Mouse (Mus musculus): ENCODE data around the gene Prdm16. TPM values are rescaled to one million over a fixed set of nuclear protein-coding genes. Genes with fewer than 3 reads are reported as not detected.

The Prdm16 gene
- polyA plus RNA-seq, 1 experiment = 6.0 TPM

GRCm38 (mm10) chr4:154545296-154545695 is 91.4 kb downstream of the Prdm16 start:
- TF ChIP-seq POLR2A (IDR thresholded peaks at IDR 0.05; ENCODE audit: borderline replicate concordance, insufficient read depth, low read length) = no peak
- TF ChIP-seq CTCF (IDR thresholded peaks at IDR 0.05; ENCODE audit: borderline replicate concordance, insufficient read depth, low read depth, low read length) = no peak
- Histone ChIP-seq H3K27ac (ENCODE audit: insufficient read depth, low read length) (no peak overlapping the region), H3K4me3 (replicated peaks; ENCODE audit: insufficient read depth, low read depth, low read length) (no peak overlapping the region), H3K27me3 (ENCODE audit: control insufficient read depth, insufficient read depth, low read length) (no peaks in the 10 kb centered on the region), H3K4me1 (ENCODE audit: control insufficient read depth, insufficient read depth, low read length) (no peaks in the 10 kb centered on the region)
- DNase-seq = no peak
- WGBS = 58% methylated on average over 9 of the region's 9 CpGs

GRCm38 (mm10) chr4:154543921-154544320 is 92.8 kb downstream of the Prdm16 start:
- Histone ChIP-seq H3K27me3 (ENCODE audit: control insufficient read depth, insufficient read depth, low read length) (no peaks in the 10 kb centered on the region), H3K4me3 (replicated peaks; ENCODE audit: insufficient read depth, low read depth, low read length) (no peak overlapping the region), H3K4me1 (ENCODE audit: control insufficient read depth, insufficient read depth, low read length) (no peaks in the 10 kb centered on the region), H3K27ac (ENCODE audit: insufficient read depth, low read length) (no peak overlapping the region)
- WGBS = 43% methylated on average over 21 of the region's 21 CpGs
- no peak for TF ChIP-seq POLR2A (IDR thresholded peaks at IDR 0.05; ENCODE audit: borderline replicate concordance, insufficient read depth, low read length)
- TF ChIP-seq CTCF (IDR thresholded peaks at IDR 0.05; ENCODE audit: borderline replicate concordance, insufficient read depth, low read depth, low read length) = no peak
- no peak for DNase-seq

- no peak for DNase-seq
- no peak overlapping the region for H3K4me3 ChIP-seq (replicated peaks; ENCODE audit: insufficient read depth, low read depth, low read length)
- 6% methylated on average over 4 of the region's 4 CpGs for WGBS
- no peak for TF ChIP-seq POLR2A (IDR thresholded peaks at IDR 0.05; ENCODE audit: borderline replicate concordance, insufficient read depth, low read length)
- TF ChIP-seq CTCF (IDR thresholded peaks at IDR 0.05; ENCODE audit: borderline replicate concordance, insufficient read depth, low read depth, low read length) = no peak
- H3K27ac ChIP-seq (ENCODE audit: insufficient read depth, low read length) = no peak overlapping the region
- no peaks in the 10 kb centered on the region for H3K27me3 ChIP-seq (ENCODE audit: control insufficient read depth, insufficient read depth, low read length)
- no peaks in the 10 kb centered on the region for H3K4me1 ChIP-seq (ENCODE audit: control insufficient read depth, insufficient read depth, low read length)
Observed at GRCm38 (mm10) chr4:154543128-154543527, 93.5 kb downstream of the Prdm16 start.

GRCm38 (mm10) chr4:154542568-154542967 is 94.1 kb downstream of the Prdm16 start:
- H3K27me3 ChIP-seq (ENCODE audit: control insufficient read depth, insufficient read depth, low read length) = no peaks in the 10 kb centered on the region

GRCm38 (mm10) chr4:154541632-154542276 is 94.9 kb downstream of the Prdm16 start:
- Histone ChIP-seq H3K4me3 (replicated peaks; ENCODE audit: insufficient read depth, low read depth, low read length) (no peak overlapping the region), H3K27me3 (ENCODE audit: control insufficient read depth, insufficient read depth, low read length) (no peaks in the 10 kb centered on the region), H3K4me1 (ENCODE audit: control insufficient read depth, insufficient read depth, low read length) (no peaks in the 10 kb centered on the region), H3K27ac (ENCODE audit: insufficient read depth, low read length) (no peak overlapping the region)
- no peak for DNase-seq
- WGBS = 66% methylated on average over 9 of the region's 9 CpGs
- TF ChIP-seq CTCF (IDR thresholded peaks at IDR 0.05; ENCODE audit: borderline replicate concordance, insufficient read depth, low read depth, low read length) (no peak), POLR2A (IDR thresholded peaks at IDR 0.05; ENCODE audit: borderline replicate concordance, insufficient read depth, low read length) (no peak)

More at GRCm38 (mm10) chr4:154542568-154542967, 94.1 kb downstream of the Prdm16 start:
- H3K27ac ChIP-seq (ENCODE audit: insufficient read depth, low read length) = no peak overlapping the region
- 61% methylated on average over 5 of the region's 5 CpGs for WGBS
- no peak overlapping the region for H3K4me3 ChIP-seq (replicated peaks; ENCODE audit: insufficient read depth, low read depth, low read length)
- H3K4me1 ChIP-seq (ENCODE audit: control insufficient read depth, insufficient read depth, low read length) = no peaks in the 10 kb centered on the region
- TF ChIP-seq CTCF (IDR thresholded peaks at IDR 0.05; ENCODE audit: borderline replicate concordance, insufficient read depth, low read depth, low read length) = no peak
- TF ChIP-seq POLR2A (IDR thresholded peaks at IDR 0.05; ENCODE audit: borderline replicate concordance, insufficient read depth, low read length) = no peak
- no peak for DNase-seq

GRCm38 (mm10) chr4:154540671-154541070 is 96.0 kb downstream of the Prdm16 start:
- TF ChIP-seq CTCF (IDR thresholded peaks at IDR 0.05; ENCODE audit: borderline replicate concordance, insufficient read depth, low read depth, low read length) (no peak), POLR2A (IDR thresholded peaks at IDR 0.05; ENCODE audit: borderline replicate concordance, insufficient read depth, low read length) (no peak)
- H3K4me3 ChIP-seq (replicated peaks; ENCODE audit: insufficient read depth, low read depth, low read length) = no peak overlapping the region
- no peak overlapping the region for H3K27ac ChIP-seq (ENCODE audit: insufficient read depth, low read length)
- no peak for DNase-seq
- WGBS = 43% methylated on average over 10 of the region's 10 CpGs
- H3K4me1 ChIP-seq (ENCODE audit: control insufficient read depth, insufficient read depth, low read length) = no peaks in the 10 kb centered on the region
- H3K27me3 ChIP-seq (ENCODE audit: control insufficient read depth, insufficient read depth, low read length) = no peaks in the 10 kb centered on the region

- Histone ChIP-seq H3K4me3 (replicated peaks; ENCODE audit: insufficient read depth, low read depth, low read length) (no peak overlapping the region), H3K27ac (ENCODE audit: insufficient read depth, low read length) (no peak overlapping the region), H3K4me1 (ENCODE audit: control insufficient read depth, insufficient read depth, low read length) (no peaks in the 10 kb centered on the region), H3K27me3 (ENCODE audit: control insufficient read depth, insufficient read depth, low read length) (no peaks in the 10 kb centered on the region)
- no peak for DNase-seq
- no peak for TF ChIP-seq CTCF (IDR thresholded peaks at IDR 0.05; ENCODE audit: borderline replicate concordance, insufficient read depth, low read depth, low read length)
- TF ChIP-seq POLR2A (IDR thresholded peaks at IDR 0.05; ENCODE audit: borderline replicate concordance, insufficient read depth, low read length) = no peak
- 95% methylated on average over 12 of the region's 12 CpGs for WGBS
Observed at GRCm38 (mm10) chr4:154539703-154540102, 97.0 kb downstream of the Prdm16 start.

- no peaks in the 10 kb centered on the region for H3K4me1 ChIP-seq (ENCODE audit: control insufficient read depth, insufficient read depth, low read length)
- H3K27me3 ChIP-seq (ENCODE audit: control insufficient read depth, insufficient read depth, low read length) = no peaks in the 10 kb centered on the region; the same call in 1 of the 2 replicates
- no peak for TF ChIP-seq POLR2A (IDR thresholded peaks at IDR 0.05; ENCODE audit: borderline replicate concordance, insufficient read depth, low read length)
- no peak for TF ChIP-seq CTCF (IDR thresholded peaks at IDR 0.05; ENCODE audit: borderline replicate concordance, insufficient read depth, low read depth, low read length)
- no peak overlapping the region for H3K27ac ChIP-seq (ENCODE audit: insufficient read depth, low read length)
- H3K4me3 ChIP-seq (replicated peaks; ENCODE audit: insufficient read depth, low read depth, low read length) = no peak overlapping the region
- 80% methylated on average over 4 of the region's 4 CpGs for WGBS
- DNase-seq = no peak
Observed at GRCm38 (mm10) chr4:154538727-154539126, 97.9 kb downstream of the Prdm16 start.

Data from cerebellum, adult 2 months (tissue).